Mouse (Mus musculus): ENCODE measurements around the gene Fam189a1. TPM values are rescaled to one million over a fixed set of nuclear protein-coding genes. Genes with fewer than 3 reads are reported as not detected.

Gene Fam189a1
- polyA plus RNA-seq, 1 experiment = 3.5 TPM

GRCm38 (mm10) chr7:64949910-64950770 is 206.2 kb downstream of the Fam189a1 start:
- DNase-seq (ENCODE audit: low read depth) = no peak

GRCm38 (mm10) chr7:64949465-64949864 is 206.9 kb downstream of the Fam189a1 start:
- no peak for DNase-seq (ENCODE audit: low read depth)

GRCm38 (mm10) chr7:64944686-64945085 is 211.7 kb downstream of the Fam189a1 start:
- no peak for DNase-seq (ENCODE audit: low read depth)

DNA sequence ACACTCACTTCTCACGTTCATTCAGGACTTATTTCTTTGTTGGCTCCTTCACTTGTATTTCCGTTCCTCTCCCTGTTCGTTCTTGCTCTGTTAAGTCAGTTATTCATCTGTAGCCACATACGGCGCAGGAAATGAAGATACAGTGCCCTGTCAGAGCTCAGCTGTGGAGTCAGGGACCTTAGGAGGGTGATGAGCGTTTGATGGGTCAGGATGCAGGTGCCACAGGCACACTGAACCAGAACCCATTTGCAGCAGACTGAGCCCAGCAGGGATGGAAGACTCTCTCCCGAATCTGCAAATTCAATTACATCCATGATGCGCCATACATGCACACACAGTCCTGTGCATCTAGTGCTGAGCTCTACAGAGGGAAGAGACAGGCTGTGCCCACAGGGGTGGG is 212.2 kb downstream of the Fam189a1 start:
- DNase-seq (ENCODE audit: low read depth) = no peak

DNA sequence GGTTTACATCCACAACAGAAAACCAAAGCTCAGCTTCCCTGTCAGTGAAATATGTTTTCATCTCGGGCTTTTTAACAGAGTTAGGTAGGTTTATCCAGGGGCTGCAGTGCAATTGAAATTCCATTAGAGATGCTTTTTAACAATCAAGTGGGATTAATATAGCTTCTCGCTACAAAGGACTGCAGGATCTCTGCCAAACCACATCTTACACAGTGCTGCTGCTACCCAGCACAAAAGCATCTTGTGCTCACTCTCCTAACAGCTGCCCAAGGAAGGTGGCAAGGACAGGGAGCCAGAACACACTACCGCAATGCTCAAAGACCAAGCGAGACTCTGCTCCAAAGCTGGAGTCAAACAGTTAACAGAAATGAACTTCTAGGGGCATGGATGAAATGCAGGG is 219.4 kb downstream of the Fam189a1 start:
- DNase-seq (ENCODE audit: low read depth) = no peak

- no peak for DNase-seq (ENCODE audit: low read depth)
Observed at GRCm38 (mm10) chr7:64934115-64934514, 222.3 kb downstream of the Fam189a1 start.

DNA sequence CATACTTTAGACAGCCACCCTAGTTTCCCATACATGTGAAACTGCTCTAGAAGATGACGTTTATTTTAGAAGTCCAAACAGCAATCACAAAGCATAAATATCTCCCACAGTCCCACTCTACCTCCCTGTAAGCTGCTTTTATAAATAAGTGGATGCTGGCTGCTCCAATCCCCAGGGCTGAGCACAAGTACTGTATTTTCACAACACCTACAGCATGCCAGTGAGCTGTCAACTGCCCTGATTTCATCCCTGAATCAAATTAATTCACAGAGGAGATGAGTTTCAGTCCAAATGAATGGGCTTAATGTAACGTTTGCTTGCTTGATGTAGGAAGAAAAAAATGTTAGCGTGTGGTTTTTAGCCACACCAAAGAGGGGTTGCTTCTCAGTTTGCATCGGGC is 225.4 kb downstream of the Fam189a1 start:
- no peak for DNase-seq (ENCODE audit: low read depth)

- no peak for DNase-seq (ENCODE audit: low read depth)
Observed at GRCm38 (mm10) chr7:64923918-64924317, 232.5 kb downstream of the Fam189a1 start.

GRCm38 (mm10) chr7:64921189-64921588 is 235.2 kb downstream of the Fam189a1 start:
- DNase-seq (ENCODE audit: low read depth) = no peak

DNA sequence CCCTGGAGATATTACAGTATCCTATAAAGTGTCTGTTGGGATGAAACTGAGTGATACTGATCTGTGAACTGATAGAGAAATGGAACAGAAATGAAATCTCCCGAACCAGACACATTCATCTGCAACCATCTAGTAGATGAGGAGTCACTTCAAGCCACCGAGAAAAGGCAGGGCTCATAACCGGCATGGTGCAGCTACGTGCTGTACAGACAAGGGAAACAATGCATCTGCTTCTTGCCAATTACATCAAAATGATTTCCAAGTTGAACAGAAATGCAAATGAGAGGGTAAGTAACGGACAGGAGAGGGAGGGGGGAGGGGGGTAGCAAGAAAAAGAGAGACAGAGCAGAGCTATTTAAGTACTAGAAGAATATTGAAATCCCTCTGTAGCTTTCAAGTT is 235.6 kb downstream of the Fam189a1 start:
- DNase-seq (ENCODE audit: low read depth) = no peak

- DNase-seq (ENCODE audit: low read depth) = no peak
Observed at GRCm38 (mm10) chr7:64916654-64917053, 239.7 kb downstream of the Fam189a1 start.

DNA sequence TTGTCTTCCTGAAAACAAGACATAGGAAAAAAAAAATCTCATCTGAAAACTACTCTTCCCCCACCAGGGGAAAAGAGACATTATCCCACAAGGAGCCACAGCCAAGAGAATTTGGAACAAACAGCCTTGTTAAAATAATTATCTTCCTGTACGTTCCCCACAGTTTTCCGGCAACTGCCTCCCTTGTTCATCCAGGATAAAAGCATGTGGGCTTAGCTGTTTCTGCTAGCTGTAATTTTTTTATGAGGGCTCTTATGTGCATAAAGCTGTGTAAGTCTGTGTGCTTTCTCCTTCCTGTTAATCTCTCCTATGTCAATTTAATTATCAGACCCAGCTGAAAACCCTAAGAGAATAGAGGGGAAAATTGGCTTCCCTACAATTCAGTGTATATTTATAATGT is 241.2 kb downstream of the Fam189a1 start:
- no peak for DNase-seq (ENCODE audit: low read depth)

DNA sequence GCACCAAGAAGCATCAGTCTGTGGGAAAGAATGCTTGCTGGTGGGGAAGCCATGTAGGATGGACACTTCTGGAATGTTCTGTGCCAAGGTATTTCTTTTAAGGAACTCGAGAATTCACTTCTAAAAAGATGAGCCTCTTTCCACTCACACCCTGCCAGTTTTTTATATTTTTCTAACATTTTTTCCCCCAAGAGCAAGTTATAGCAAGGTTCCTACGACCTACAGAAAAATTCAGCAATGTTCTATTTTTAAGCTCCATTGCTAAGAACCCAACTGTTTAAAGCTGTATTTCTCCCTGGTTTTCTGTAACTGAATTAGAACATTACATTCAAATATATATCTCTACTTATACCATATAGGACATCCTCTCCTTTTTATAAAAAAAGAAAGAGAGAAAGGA is 244.4 kb downstream of the Fam189a1 start:
- DNase-seq (ENCODE audit: low read depth) = no peak

- no peak for DNase-seq (ENCODE audit: low read depth)
Observed at GRCm38 (mm10) chr7:64910208-64910607, 246.2 kb downstream of the Fam189a1 start.

DNA sequence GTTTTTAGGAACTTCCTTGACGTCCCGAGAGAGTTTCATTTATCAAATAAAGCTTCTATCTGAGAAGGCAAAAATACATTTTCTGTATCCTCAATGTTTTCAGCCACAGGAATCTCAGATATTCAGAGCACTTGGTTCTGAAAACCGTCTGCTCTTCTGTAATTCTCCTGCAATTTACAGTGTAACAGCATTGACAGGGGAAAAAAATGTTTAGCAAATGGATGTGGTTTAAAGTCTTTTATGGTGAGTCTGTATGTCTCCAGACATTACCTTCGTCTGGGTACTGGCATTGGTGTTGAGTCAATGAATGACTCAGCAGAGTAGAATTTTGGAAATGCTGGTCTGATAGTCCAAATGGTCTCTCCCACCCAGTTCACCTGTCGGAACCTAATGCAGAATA is 249.4 kb downstream of the Fam189a1 start:
- DNase-seq (ENCODE audit: low read depth) = no peak

DNA sequence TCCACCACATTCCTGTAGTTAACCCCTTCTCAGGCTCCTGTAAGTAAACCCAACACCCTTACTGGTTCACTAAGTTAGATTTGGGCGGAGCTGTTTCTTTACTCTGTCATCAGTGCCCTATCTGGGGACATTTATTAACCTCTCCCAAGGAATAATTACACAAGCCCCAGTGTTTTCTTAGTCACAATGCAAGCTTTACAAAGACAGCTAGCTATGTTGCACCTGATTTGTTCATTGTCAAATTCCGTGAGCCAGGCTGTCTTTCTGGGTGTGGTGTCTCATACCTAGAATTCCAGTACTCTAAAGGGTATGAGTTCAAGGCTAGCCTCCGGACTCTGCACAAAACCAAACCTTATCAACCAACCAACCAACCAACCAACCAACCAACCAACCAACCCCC is 250.9 kb downstream of the Fam189a1 start:
- no peak for DNase-seq (ENCODE audit: low read depth)

DNA sequence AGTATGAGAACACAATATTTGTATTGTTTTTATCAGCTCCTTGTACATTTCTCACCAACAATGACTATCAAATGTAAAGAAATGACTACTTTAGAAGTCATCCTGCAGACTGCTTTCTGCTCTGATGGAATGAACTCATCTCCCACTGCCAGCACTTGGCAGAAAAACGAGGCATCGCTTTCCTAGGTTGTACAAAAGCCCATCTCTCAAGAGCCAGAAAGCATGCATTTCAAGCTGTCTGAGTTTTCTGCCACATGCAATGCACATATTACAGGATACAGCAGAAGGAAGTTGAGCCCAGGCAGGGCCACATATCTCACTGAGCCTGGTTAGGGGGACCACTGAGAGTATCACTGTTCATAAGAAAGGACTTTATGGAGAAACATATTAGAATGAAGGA is 256.1 kb downstream of the Fam189a1 start:
- no peak for DNase-seq (ENCODE audit: low read depth)

DNA sequence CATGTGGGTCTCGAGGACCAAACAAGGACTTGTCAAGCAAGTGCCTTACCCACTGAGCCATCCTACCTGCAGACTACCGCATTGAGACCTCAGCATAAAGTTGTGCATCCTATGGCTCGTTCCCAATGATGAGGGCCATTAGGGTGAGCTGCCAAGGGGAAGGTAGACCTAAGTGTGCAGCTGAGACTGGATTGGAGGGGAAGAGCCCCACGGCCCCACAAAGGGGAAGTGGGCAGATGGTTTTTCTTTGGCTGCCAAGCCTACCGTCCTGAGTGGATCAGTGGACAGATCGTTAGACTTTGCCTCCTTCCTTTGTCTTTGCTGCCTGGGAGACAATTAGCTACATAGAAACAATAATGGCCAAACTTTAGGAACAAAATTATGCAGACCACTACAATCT is 259.8 kb downstream of the Fam189a1 start:
- DNase-seq (ENCODE audit: low read depth) = no peak

DNA sequence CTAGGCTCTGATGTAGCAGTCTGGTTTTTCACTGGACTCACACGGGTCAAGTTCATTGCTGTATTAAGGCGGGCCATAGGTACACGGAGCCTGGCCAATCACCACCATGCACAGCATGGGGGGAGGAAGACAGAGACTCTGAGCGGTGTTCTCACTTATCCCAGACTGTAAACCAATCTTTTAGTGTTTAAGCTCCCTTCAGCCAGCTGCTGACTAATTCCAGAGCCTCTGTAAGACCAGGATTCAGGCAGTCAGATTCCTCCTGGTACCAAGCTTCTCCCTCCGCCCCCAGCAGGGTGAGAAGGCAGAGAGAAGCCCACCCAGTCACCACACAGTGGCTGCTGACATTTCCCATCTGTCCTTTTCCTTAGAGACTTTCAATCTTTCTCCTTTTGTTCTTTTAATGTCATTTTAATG is 260.7 kb downstream of the Fam189a1 start:
- DNase-seq (ENCODE audit: low read depth) = no peak

DNA sequence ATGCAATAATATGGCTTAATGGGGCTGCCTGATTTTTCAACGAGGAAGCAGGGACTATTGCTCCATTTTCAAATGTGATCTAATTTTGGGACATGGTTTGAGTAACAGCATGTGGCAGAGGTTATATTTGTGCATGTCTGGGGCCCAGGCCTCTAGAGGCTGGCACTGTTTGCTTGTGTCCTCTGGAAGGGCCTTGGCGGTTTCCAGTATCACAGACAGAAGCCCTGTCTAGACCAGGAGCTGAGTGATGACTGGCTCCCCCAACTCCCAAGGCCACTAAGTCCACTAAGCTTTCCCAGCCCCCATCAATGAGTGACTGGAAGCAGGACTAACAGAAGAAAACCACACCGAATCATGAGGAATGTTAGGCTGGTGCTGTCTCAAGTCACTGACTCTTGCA is 265.2 kb downstream of the Fam189a1 start:
- no peak for DNase-seq (ENCODE audit: low read depth)

DNA sequence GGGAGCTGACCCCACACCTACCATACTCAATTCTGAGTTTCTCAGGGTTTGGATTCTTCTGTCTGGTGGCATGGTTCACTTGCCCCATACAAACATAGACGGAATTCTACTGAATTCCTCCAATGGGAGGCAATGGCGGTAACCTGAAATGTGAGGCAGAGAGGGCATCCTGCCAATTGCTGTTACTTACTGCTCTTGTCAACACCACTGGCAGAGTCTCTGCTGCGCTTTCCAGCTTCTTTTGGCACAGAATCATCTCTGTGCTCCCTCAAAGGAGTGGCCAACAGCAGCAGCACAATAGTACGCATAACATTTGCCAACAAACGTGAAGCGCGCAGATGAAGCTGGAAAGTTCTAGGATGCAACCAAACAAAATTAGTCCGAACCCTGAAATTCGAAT is 266.5 kb downstream of the Fam189a1 start:
- no peak for DNase-seq (ENCODE audit: low read depth)

DNA sequence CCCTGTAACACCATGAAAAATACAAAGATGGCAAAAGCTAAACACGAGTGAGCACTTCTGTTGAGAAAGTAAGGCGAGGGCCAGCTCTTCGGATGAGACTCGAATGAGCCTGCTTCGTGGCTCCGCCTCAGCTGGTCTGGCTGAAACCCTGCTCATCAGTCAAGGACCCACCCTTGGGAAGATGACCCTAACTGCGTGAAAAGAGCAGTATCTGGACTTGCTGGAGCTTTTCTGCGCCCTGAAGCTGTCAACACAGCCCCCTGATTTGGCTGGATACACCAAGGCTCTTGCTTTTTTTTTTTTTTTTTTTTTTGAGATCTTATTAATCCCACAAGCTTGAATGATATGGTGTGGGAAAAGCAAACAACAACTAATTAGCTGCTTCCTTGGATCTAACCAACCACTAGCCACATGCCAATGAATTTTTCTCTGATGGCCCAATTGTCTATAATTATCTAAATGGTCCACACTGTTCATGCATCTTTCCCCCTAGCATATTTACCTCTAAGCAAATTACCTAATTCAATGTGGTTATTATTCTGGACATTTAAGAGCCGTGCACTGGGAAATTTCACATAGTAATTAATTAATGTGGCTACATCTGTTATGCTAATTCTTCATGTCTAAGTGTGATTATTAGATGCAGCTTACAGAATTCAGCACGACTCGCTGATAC is 272.0 kb downstream of the Fam189a1 start:
- no peak for DNase-seq (ENCODE audit: low read depth)

DNA sequence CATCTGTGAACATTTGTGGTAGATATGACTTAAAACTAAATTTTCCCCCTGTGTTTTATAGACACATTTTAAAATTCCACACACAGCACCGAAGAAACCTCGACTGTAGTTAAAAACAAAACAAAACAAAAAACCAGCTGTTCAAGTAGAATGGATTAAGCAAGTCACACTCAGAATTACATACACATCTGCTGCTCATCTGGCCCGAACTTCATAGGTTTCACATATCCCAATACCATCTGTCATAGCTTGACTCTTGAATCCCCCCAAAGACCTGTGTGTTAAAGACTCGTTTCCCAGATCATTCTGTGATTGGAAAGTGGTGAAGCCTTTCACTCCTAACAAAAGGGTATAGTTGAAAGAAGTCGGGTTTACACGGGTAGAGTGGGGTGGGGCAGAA is 274.1 kb downstream of the Fam189a1 start:
- no peak for DNase-seq (ENCODE audit: low read depth)
